Mouse (Mus musculus) limb, embryonic 11.5 days (tissue): ENCODE results near the gene Defb26. TPM values are rescaled to one million over a fixed set of nuclear protein-coding genes. Genes with fewer than 3 reads are reported as not detected.

Experiments used
- ATAC-seq: fragments of 200-750 bp; cut with Nextera tagmentation; 2 replicates; pipeline ENCODE4 v1.8.0; 2017; ENCODE audit warnings: low read depth; ENCODE audit not compliant: insufficient number of reproducible peaks, low FRiP score, low TSS enrichment
- DNase-seq: peaks from one replicate; pipeline ENCODE4 v3.0.0-alpha.2; 2015; ENCODE audit warnings: low spot score
- H3K27ac ChIP-seq: fragments of 300-500 bp; sonication (generic); replicated peaks from 2 replicates; pipeline ENCODE4 v1.5.1; 2014; ENCODE audit warnings: low read depth, mild to moderate bottlenecking, low read length
- H3K27me3 ChIP-seq: fragments of 300-500 bp; sonication (generic); 2 replicates; pipeline ENCODE4 v1.6.1; 2014; ENCODE audit warnings: mild to moderate bottlenecking, low read length, mixed read lengths; ENCODE audit not compliant: control insufficient read depth, insufficient read depth
- H3K36me3 ChIP-seq: fragments of 300-500 bp; sonication (generic); 2 replicates; pipeline ENCODE4 v1.6.1; 2014; ENCODE audit warnings: mild to moderate bottlenecking, low read length, moderate library complexity, mixed read lengths; ENCODE audit not compliant: control insufficient read depth, insufficient read depth
- H3K4me1 ChIP-seq: fragments of 300-500 bp; sonication (generic); 2 replicates; pipeline ENCODE4 v1.6.1; 2014; ENCODE audit warnings: low read length, mixed read lengths; ENCODE audit not compliant: control insufficient read depth, insufficient read depth
- H3K4me2 ChIP-seq: fragments of 300-500 bp; sonication (generic); 2 replicates; pipeline ENCODE4 v1.6.1; 2014; ENCODE audit warnings: low read depth, mild to moderate bottlenecking, moderate library complexity; ENCODE audit not compliant: severe bottlenecking
- H3K4me3 ChIP-seq: fragments of 300-500 bp; sonication (generic); 2 replicates; pipeline ENCODE4 v1.5.1; 2014; ENCODE audit warnings: low read depth, low read length
- H3K9ac ChIP-seq: fragments of 300-500 bp; sonication (generic); 2 replicates; pipeline ENCODE4 v1.6.1; 2014; ENCODE audit warnings: mild to moderate bottlenecking, low read length
- H3K9me3 ChIP-seq: fragments of 300-500 bp; sonication (generic); 2 replicates; pipeline ENCODE4 v1.6.1; 2016; ENCODE audit warnings: low read length; ENCODE audit not compliant: control insufficient read depth
- WGBS: fragments of 180-500 bp; shearing (Covaris S2); extraction: QIAGEN DNeasy Blood & Tissue Kit; methylation state at CpG from one replicate; pipeline ENCODE4 v1.1.7; 2014; 5-methylcytosine and 5-hydroxymethylcytosine counted together
- polyA plus RNA-seq: library from polyadenylated mRNA; unstranded; fragments of >200 nt; fragmentation: Nextera tagmentation; extraction: Ambion mirVana; gene quantifications from 2 replicates; pipeline ENCODE4 v1.2.1, GENCODE M21; 2014

The Defb26 gene
- not detected in 2 replicates for polyA plus RNA-seq

- 91% methylated on average over 1 of the region's 1 CpGs for WGBS
- Histone ChIP-seq H3K27ac (no peak within 1 kb of the TSS), H3K4me3 (no peak within 1 kb of the TSS), H3K9me3 (no peaks in the 10 kb centered on the region), H3K9ac (no peak within 1 kb of the TSS), H3K36me3 (no peaks in the 10 kb centered on the region), H3K27me3 (no peaks in the 10 kb centered on the region), H3K4me2 (no peak within 1 kb of the TSS), H3K4me1 (no peaks in the 10 kb centered on the region)
- ATAC-seq (no peak), DNase-seq (no peak)
Measured at GRCm38 (mm10) chr2:152511592-152511991, at the start of gene Defb26. Gene Defb26 (minus strand): TSS chr2:152511692.

GRCm38 (mm10) chr2:152556655-152557054 is 45.2 kb upstream of the Defb26 start:
- H3K9me3 ChIP-seq = no peaks in the 10 kb centered on the region
- no peak overlapping the region for H3K4me3 ChIP-seq
- no peak overlapping the region for H3K4me2 ChIP-seq
- no peaks in the 10 kb centered on the region for H3K4me1 ChIP-seq
- no peak overlapping the region for H3K27ac ChIP-seq
- no peaks in the 10 kb centered on the region for H3K36me3 ChIP-seq
- no peaks in the 10 kb centered on the region for H3K27me3 ChIP-seq
- no peak overlapping the region for H3K9ac ChIP-seq
- no peak for ATAC-seq
- no peak for DNase-seq
- 91% methylated on average over 7 of the region's 7 CpGs for WGBS

- H3K9ac ChIP-seq = no peak overlapping the region
- ATAC-seq = no peak
- H3K4me1 ChIP-seq = no peaks in the 10 kb centered on the region
- no peaks in the 10 kb centered on the region for H3K9me3 ChIP-seq
- WGBS = 14% methylated on average over 16 of the region's 16 CpGs
- H3K4me2 ChIP-seq = peak overlapping the region; percentile 29; the same call in 1 of the 2 replicates
- DNase-seq = peak; percentile 83
- no peak overlapping the region for H3K27ac ChIP-seq
- no peak overlapping the region for H3K4me3 ChIP-seq
- H3K36me3 ChIP-seq = no peaks in the 10 kb centered on the region
- no peaks in the 10 kb centered on the region for H3K27me3 ChIP-seq
Measured at GRCm38 (mm10) chr2:152553774-152554423, 42.4 kb upstream of the Defb26 start.

- no peaks in the 10 kb centered on the region for H3K4me1 ChIP-seq
- no peak for DNase-seq
- WGBS = 82% methylated on average over 5 of the region's 5 CpGs
- no peak overlapping the region for H3K9ac ChIP-seq
- H3K36me3 ChIP-seq = no peaks in the 10 kb centered on the region
- ATAC-seq = no peak
- no peaks in the 10 kb centered on the region for H3K27me3 ChIP-seq
- H3K27ac ChIP-seq = no peak overlapping the region
- H3K9me3 ChIP-seq = no peaks in the 10 kb centered on the region
- no peak overlapping the region for H3K4me2 ChIP-seq
- H3K4me3 ChIP-seq = no peak overlapping the region
Measured at GRCm38 (mm10) chr2:152548124-152548523, 36.6 kb upstream of the Defb26 start.

- DNase-seq = peak; percentile 48
- ATAC-seq = no peak
- H3K4me1 ChIP-seq = no peaks in the 10 kb centered on the region
- H3K4me3 ChIP-seq = no peak overlapping the region
- H3K27ac ChIP-seq = no peak overlapping the region
- no peaks in the 10 kb centered on the region for H3K9me3 ChIP-seq
- H3K4me2 ChIP-seq = no peak overlapping the region
- no peaks in the 10 kb centered on the region for H3K27me3 ChIP-seq
- H3K36me3 ChIP-seq = no peaks in the 10 kb centered on the region
- H3K9ac ChIP-seq = no peak overlapping the region
- 20% methylated on average over 4 of the region's 4 CpGs for WGBS
Measured at GRCm38 (mm10) chr2:152544691-152545090, 33.2 kb upstream of the Defb26 start.

- Histone ChIP-seq H3K4me3 (no peak overlapping the region), H3K27me3 (no peaks in the 10 kb centered on the region), H3K36me3 (no peaks in the 10 kb centered on the region), H3K9ac (no peak overlapping the region), H3K27ac (no peak overlapping the region), H3K4me1 (no peaks in the 10 kb centered on the region), H3K9me3 (no peaks in the 10 kb centered on the region), H3K4me2 (no peak overlapping the region)
- DNase-seq = no peak
- ATAC-seq = no peak
- WGBS = 66% methylated on average over 4 of the region's 4 CpGs
Measured at GRCm38 (mm10) chr2:152543478-152543877, 32.0 kb upstream of the Defb26 start.

- Histone ChIP-seq H3K4me2 (no peak overlapping the region), H3K4me3 (no peak overlapping the region), H3K9ac (no peak overlapping the region), H3K27ac (no peak overlapping the region), H3K9me3 (no peaks in the 10 kb centered on the region), H3K4me1 (no peaks in the 10 kb centered on the region), H3K36me3 (no peaks in the 10 kb centered on the region), H3K27me3 (no peaks in the 10 kb centered on the region)
- 75% methylated on average over 2 of the region's 2 CpGs for WGBS
- ATAC-seq = no peak
- no peak for DNase-seq
Measured at GRCm38 (mm10) chr2:152542897-152543296, 31.4 kb upstream of the Defb26 start.

- WGBS = 86% methylated on average over 9 of the region's 9 CpGs
- Histone ChIP-seq H3K4me2 (no peak overlapping the region), H3K27ac (no peak overlapping the region), H3K9ac (no peak overlapping the region), H3K4me3 (no peak overlapping the region), H3K4me1 (no peaks in the 10 kb centered on the region), H3K9me3 (no peaks in the 10 kb centered on the region), H3K36me3 (no peaks in the 10 kb centered on the region), H3K27me3 (no peaks in the 10 kb centered on the region)
- no peak for ATAC-seq
- DNase-seq = no peak
Measured at GRCm38 (mm10) chr2:152541979-152542378, 30.5 kb upstream of the Defb26 start.
